Mouse (Mus musculus) liver, embryonic 14.5 days (tissue): ENCODE measurements around the gene Sytl3. TPM values are rescaled to one million over a fixed set of nuclear protein-coding genes. Genes with fewer than 3 reads are reported as not detected.

Source experiments
- ATAC-seq: fragments of 200-750 bp; cut with Nextera tagmentation; 2 replicates; pipeline ENCODE4 v1.8.0; 2017; ENCODE audit warnings: moderate number of reproducible peaks, mild to moderate bottlenecking, moderate library complexity; ENCODE audit not compliant: insufficient read depth
- DNase-seq, 3 experiments: peaks; one replicate each; pipeline ENCODE4 v3.0.0-alpha.2; 2012 to 2013; ENCODE audit warnings: low read depth in 3 of 3, low spot score in 3 of 3
- H3K27ac ChIP-seq: fragments of 300-500 bp; sonication (generic); 2 replicates; pipeline ENCODE4 v1.5.1; 2014; ENCODE audit warnings: moderate library complexity, mild to moderate bottlenecking, control low read depth, inconsistent platforms
- H3K27me3 ChIP-seq: fragments of 300-500 bp; sonication (generic); 2 replicates; pipeline ENCODE4 v1.6.1; 2014; ENCODE audit warnings: mild to moderate bottlenecking, low read length, moderate library complexity; ENCODE audit not compliant: control insufficient read depth, insufficient read depth
- H3K36me3 ChIP-seq: fragments of 300-500 bp; sonication (generic); replicated peaks from 2 replicates; pipeline ENCODE4 v1.6.1; 2014; ENCODE audit warnings: low read depth; ENCODE audit not compliant: control insufficient read depth, insufficient read depth
- H3K4me1 ChIP-seq, 2 experiments: fragments of 200-500 bp in 1 of 2; fragments of 300-500 bp in 1 of 2; sonication (generic) in 1 of 2; replicated peaks; 2 replicates each; pipeline ENCODE4 v1.6.1; 2012 to 2014; ENCODE audit warnings: antibody characterized with exemption in 1 of 2, inconsistent platforms in 1 of 2, low read length in 1 of 2; ENCODE audit not compliant: control insufficient read depth in 2 of 2, insufficient read depth in 2 of 2
- H3K4me2 ChIP-seq: fragments of 300-500 bp; sonication (generic); 2 replicates; pipeline ENCODE4 v1.6.1; 2014; ENCODE audit warnings: low read depth, mild to moderate bottlenecking, control low read depth, moderate library complexity
- H3K4me3 ChIP-seq, 2 experiments: fragments of 200-500 bp in 1 of 2; fragments of 300-500 bp in 1 of 2; sonication (generic) in 1 of 2; 2 replicates each; pipeline ENCODE4 v1.5.1; 2012 to 2014; ENCODE audit warnings: low read depth in 2 of 2, low read length in 2 of 2, mild to moderate bottlenecking in 2 of 2, control low read depth in 1 of 2, inconsistent platforms in 1 of 2, moderate library complexity in 1 of 2; ENCODE audit not compliant: insufficient read depth in 1 of 2
- H3K9ac ChIP-seq: fragments of 300-500 bp; sonication (generic); replicated peaks from 2 replicates; pipeline ENCODE4 v1.6.1; 2014; ENCODE audit warnings: mild to moderate bottlenecking, control low read depth, moderate library complexity
- H3K9me3 ChIP-seq: fragments of 300-500 bp; sonication (generic); 2 replicates; pipeline ENCODE4 v1.6.1; 2016; ENCODE audit warnings: low read length, mixed read lengths; ENCODE audit not compliant: control insufficient read depth
- CTCF ChIP-seq: IDR thresholded peaks from 2 replicates; pipeline ENCODE4 v1.5.1; 2016; ENCODE audit warnings: antibody characterized with exemption, low read depth, control low read depth
- EP300 ChIP-seq: IDR thresholded peaks from 2 replicates; pipeline ENCODE4 v1.6.1; 2016; ENCODE audit warnings: antibody characterized with exemption, low read depth
- WGBS: fragments of 180-500 bp; shearing (Covaris S2); extraction: QIAGEN DNeasy Blood & Tissue Kit; methylation state at CpG from one replicate; pipeline ENCODE4 v1.1.7; 2014; ENCODE audit not compliant: insufficient replicate concordance; 5-methylcytosine and 5-hydroxymethylcytosine counted together
- polyA plus RNA-seq, 2 experiments: library from polyadenylated mRNA; depleted of rRNA in 1 of 2; stranded (reverse) in 1 of 2; unstranded in 1 of 2; fragments of >200 nt; fragmentation: Nextera tagmentation in 1 of 2; extraction: Ambion mirVana in 1 of 2; gene quantifications; 2 replicates each; pipeline versions ENCODE4 v1.2.1 to v1.2.3; 2012 to 2014

Sytl3 gene
- polyA plus RNA-seq, 2 experiments, result 0.06 TPM; not detected in 1

DNA sequence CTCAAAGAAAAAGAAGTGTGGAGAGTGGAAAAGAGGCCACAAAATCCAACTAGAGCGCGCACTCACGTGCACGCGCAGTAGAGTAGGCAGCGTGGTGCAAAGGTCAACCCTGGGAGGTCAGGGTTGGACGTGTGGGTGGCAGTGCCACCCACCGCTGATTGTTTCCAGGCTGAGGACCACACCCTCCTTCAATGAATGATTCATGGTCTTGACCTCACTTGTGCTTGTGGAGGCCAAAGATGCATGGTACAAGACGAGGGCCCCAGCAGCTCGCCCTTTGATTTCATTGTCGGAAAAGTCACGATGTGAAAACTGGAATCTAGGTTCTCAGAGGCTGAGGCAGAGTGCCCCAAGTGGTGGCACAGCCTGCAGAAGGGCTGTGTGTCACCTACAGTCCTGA, 72.7 kb downstream of the Sytl3 start:
- no peak for DNase-seq
- no peaks in the 10 kb centered on the region for H3K36me3 ChIP-seq
- no peak overlapping the region for H3K27ac ChIP-seq
- ATAC-seq, result no peak
- no peak overlapping the region for H3K4me3 ChIP-seq
- no peaks in the 10 kb centered on the region for H3K9me3 ChIP-seq
- 75% methylated on average over 12 of the region's 12 CpGs for WGBS
- TF ChIP-seq CTCF, result no peak
- TF ChIP-seq EP300, result no peak
- H3K4me1 ChIP-seq, result no peaks in the 10 kb centered on the region
- H3K9ac ChIP-seq, result no peak overlapping the region
- no peaks in the 10 kb centered on the region for H3K27me3 ChIP-seq
- no peak overlapping the region for H3K4me2 ChIP-seq

DNA sequence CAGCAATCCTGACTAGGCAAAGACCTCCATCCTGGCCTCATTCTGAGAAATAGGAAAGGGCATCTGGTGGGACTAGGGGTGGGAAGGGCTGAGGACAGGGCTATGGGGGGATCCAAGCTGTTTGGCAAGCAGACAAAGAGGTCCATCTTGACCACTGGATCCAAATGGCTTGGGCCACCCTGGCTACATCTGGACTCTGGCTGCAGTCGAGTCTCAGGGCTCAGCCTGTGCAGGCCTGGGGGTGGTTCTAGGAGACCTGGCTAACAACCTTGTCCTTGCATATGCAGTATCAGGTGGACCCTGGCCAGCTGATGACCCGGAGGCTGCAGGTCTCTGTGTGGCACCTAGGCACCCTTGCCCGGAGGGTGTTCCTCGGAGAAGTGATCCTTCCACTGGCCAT, 73.8 kb downstream of the Sytl3 start:
- Histone ChIP-seq H3K9ac (no peak overlapping the region), H3K4me1 (no peaks in the 10 kb centered on the region), H3K36me3 (no peaks in the 10 kb centered on the region), H3K9me3 (no peaks in the 10 kb centered on the region), H3K4me3 (no peak overlapping the region), H3K27me3 (no peaks in the 10 kb centered on the region), H3K27ac (no peak overlapping the region), H3K4me2 (no peak overlapping the region)
- DNase-seq (no peak), ATAC-seq (no peak)
- 70% methylated on average over 4 of the region's 4 CpGs for WGBS
- no peak for TF ChIP-seq EP300
- no peak for TF ChIP-seq CTCF

DNA sequence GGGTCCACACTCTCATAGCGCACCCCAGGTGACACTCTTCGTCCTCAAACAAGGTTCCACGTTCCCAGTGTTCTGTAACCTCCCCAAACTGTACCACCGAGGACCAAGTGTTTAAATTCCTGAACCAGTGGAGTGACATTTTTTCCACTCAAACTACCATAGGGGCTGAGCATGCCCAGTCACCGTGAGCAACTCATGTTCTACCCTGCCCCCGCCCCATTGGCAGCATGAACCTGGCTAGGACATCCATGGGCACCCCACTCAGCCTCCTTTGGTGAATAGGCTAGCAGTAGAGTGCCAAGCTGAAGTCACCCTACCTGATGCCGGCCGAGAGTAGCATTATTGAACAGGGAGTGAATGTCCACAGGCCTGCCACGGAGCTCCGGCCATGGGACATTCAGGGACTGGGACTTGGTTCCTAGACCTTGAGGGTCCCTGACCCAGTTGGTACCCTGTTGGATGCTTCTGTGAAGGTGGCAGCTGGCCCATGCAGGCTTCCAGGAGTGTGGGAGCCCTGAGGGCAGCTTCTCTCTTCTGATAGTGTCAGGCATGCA, 74.5 kb downstream of the Sytl3 start:
- Histone ChIP-seq H3K4me2 (no peak overlapping the region), H3K4me3 (no peak overlapping the region), H3K9ac (no peak overlapping the region), H3K27ac (no peak overlapping the region), H3K4me1 (no peaks in the 10 kb centered on the region), H3K27me3 (no peaks in the 10 kb centered on the region), H3K9me3 (no peaks in the 10 kb centered on the region), H3K36me3 (no peaks in the 10 kb centered on the region; the same call in none of the 2 replicates)
- 77% methylated on average over 10 of the region's 10 CpGs for WGBS
- DNase-seq (no peak), ATAC-seq (no peak)
- TF ChIP-seq EP300 (no peak), CTCF (no peak)

GRCm38 (mm10) chr17:6734746-6735441, 76.0 kb downstream of the Sytl3 start:
- no peak for DNase-seq
- H3K27me3 ChIP-seq, result no peaks in the 10 kb centered on the region
- H3K4me3 ChIP-seq, result no peak overlapping the region
- H3K4me1 ChIP-seq, result no peaks in the 10 kb centered on the region
- TF ChIP-seq EP300 (no peak), CTCF (no peak)
- H3K9me3 ChIP-seq, result no peaks in the 10 kb centered on the region
- no peak overlapping the region for H3K4me2 ChIP-seq
- no peak overlapping the region for H3K27ac ChIP-seq
- no peak for ATAC-seq
- H3K9ac ChIP-seq, result no peak overlapping the region
- H3K36me3 ChIP-seq, result peaks cover 11% of the 10 kb centered on the region
- WGBS, result 81% methylated on average over 12 of the region's 12 CpGs

GRCm38 (mm10) chr17:6736306-6737272, 77.7 kb downstream of the Sytl3 start:
- Histone ChIP-seq H3K36me3 (peaks cover 19% of the 10 kb centered on the region), H3K27ac (no peak overlapping the region), H3K9me3 (no peaks in the 10 kb centered on the region), H3K27me3 (no peaks in the 10 kb centered on the region), H3K4me2 (no peak overlapping the region), H3K4me1 (0 out of 4 replicates have a peak, but pooled peaks cover 0 to under 1% of the 10 kb centered on the region in 2 experiments), H3K4me3 (no peak overlapping the region), H3K9ac (no peak overlapping the region)
- 59% methylated on average over 15 of the region's 15 CpGs for WGBS
- TF ChIP-seq EP300 (no peak), CTCF (no peak)
- DNase-seq (no peak), ATAC-seq (no peak)
